Mouse (Mus musculus): ENCODE measurements at regions not wholly inside any gene's neighbourhood (a gene's known extent, or its start where the extent isn't known, plus 50 kb on each side); places are given as distances from the start of the nearest gene placed in this dataset.

- DNase-seq (ENCODE audit: low read depth, low spot score): no peak
Observed at GRCm38 (mm10) chr10:44832455-44832854, 234.5 kb upstream of the Prep start.

- DNase-seq (ENCODE audit: low read depth, low spot score): no peak
Observed at GRCm38 (mm10) chr10:44826271-44826670, 240.7 kb upstream of the Prep start.

- no peak for DNase-seq (ENCODE audit: low read depth, low spot score)
Observed at GRCm38 (mm10) chr10:44821666-44822065, 245.3 kb upstream of the Prep start.

GRCm38 (mm10) chr10:44820379-44820778 is 246.6 kb upstream of the Prep start:
- DNase-seq (ENCODE audit: low read depth, low spot score): no peak

- no peak for DNase-seq (ENCODE audit: low read depth, low spot score)
Observed at GRCm38 (mm10) chr10:44819361-44819760, 247.6 kb upstream of the Prep start.

GRCm38 (mm10) chr10:44818615-44819014 is 248.4 kb upstream of the Prep start:
- no peak for DNase-seq (ENCODE audit: low read depth, low spot score)

GRCm38 (mm10) chr10:44796205-44796604 is 267.9 kb upstream of the Prdm1 start:
- DNase-seq (ENCODE audit: low read depth, low spot score): no peak

- DNase-seq (ENCODE audit: low read depth, low spot score): no peak
Observed at GRCm38 (mm10) chr10:44785386-44785785, 257.1 kb upstream of the Prdm1 start.

- DNase-seq (ENCODE audit: low read depth, low spot score): no peak
Observed at GRCm38 (mm10) chr10:44780381-44780958, 252.2 kb upstream of the Prdm1 start.

- DNase-seq (ENCODE audit: low read depth, low spot score): no peak
Observed at GRCm38 (mm10) chr10:44779568-44780207, 251.4 kb upstream of the Prdm1 start.

- no peak for DNase-seq (ENCODE audit: low read depth, low spot score)
Observed at GRCm38 (mm10) chr10:44777214-44777613, 248.9 kb upstream of the Prdm1 start.

- no peak for DNase-seq (ENCODE audit: low read depth, low spot score)
Observed at GRCm38 (mm10) chr10:44776175-44776574, 247.9 kb upstream of the Prdm1 start.

- no peak for DNase-seq (ENCODE audit: low read depth, low spot score)
Observed at GRCm38 (mm10) chr10:44765527-44765926, 237.2 kb upstream of the Prdm1 start.

- no peak for DNase-seq (ENCODE audit: low read depth, low spot score)
Observed at GRCm38 (mm10) chr10:44763102-44763501, 234.8 kb upstream of the Prdm1 start.

GRCm38 (mm10) chr10:44762068-44762467 is 233.8 kb upstream of the Prdm1 start:
- DNase-seq (ENCODE audit: low read depth, low spot score): no peak

GRCm38 (mm10) chr10:44761324-44761723 is 233.0 kb upstream of the Prdm1 start:
- no peak for DNase-seq (ENCODE audit: low read depth, low spot score)

- no peak for DNase-seq (ENCODE audit: low read depth, low spot score)
Observed at GRCm38 (mm10) chr10:44755355-44755957, 227.2 kb upstream of the Prdm1 start.

GRCm38 (mm10) chr10:44754930-44755329 is 226.6 kb upstream of the Prdm1 start:
- no peak for DNase-seq (ENCODE audit: low read depth, low spot score)

GRCm38 (mm10) chr10:44752719-44753390 is 224.6 kb upstream of the Prdm1 start:
- DNase-seq (ENCODE audit: low read depth, low spot score): no peak

- no peak for DNase-seq (ENCODE audit: low read depth, low spot score)
Observed at GRCm38 (mm10) chr10:44751061-44751460, 222.8 kb upstream of the Prdm1 start.

GRCm38 (mm10) chr10:44749206-44749605 is 220.9 kb upstream of the Prdm1 start:
- DNase-seq (ENCODE audit: low read depth, low spot score): no peak

GRCm38 (mm10) chr10:44747419-44747818 is 219.1 kb upstream of the Prdm1 start:
- no peak for DNase-seq (ENCODE audit: low read depth, low spot score)

GRCm38 (mm10) chr10:44744221-44744620 is 215.9 kb upstream of the Prdm1 start:
- peak; percentile 27 for DNase-seq (ENCODE audit: low read depth, low spot score)
